Mouse (Mus musculus) myocyte (in vitro differentiated cells): ENCODE results near the gene Ano10. TPM values are rescaled to one million over a fixed set of nuclear protein-coding genes. Genes with fewer than 3 reads are reported as not detected.

Experiments
- H3K27me3 ChIP-seq: one replicate; pipeline ENCODE4 v1.6.1; 2011; ENCODE audit not compliant: control insufficient read depth, insufficient read depth, insufficient read length
- H3K36me3 ChIP-seq: one replicate; pipeline ENCODE4 v1.6.1; 2011; ENCODE audit not compliant: control insufficient read depth, insufficient read depth
- H3K4me2 ChIP-seq: one replicate; pipeline ENCODE4 v1.6.1; 2011; ENCODE audit warnings: low read depth, control low read depth
- H3K4me3 ChIP-seq: one replicate; pipeline ENCODE4 v1.5.1; 2011; ENCODE audit warnings: mild to moderate bottlenecking, control low read depth, moderate library complexity
- H3K79me2 ChIP-seq: one replicate; pipeline ENCODE4 v1.6.1; 2011; ENCODE audit not compliant: control insufficient read depth, insufficient read depth
- H3ac ChIP-seq: one replicate; pipeline ENCODE4 v1.6.1; 2011; ENCODE audit not compliant: control insufficient read depth, insufficient read length
- CEBPB ChIP-seq: IDR thresholded peaks from 2 replicates; pipeline ENCODE4 v1.6.1; 2011; ENCODE audit warnings: mild to moderate bottlenecking, moderate library complexity; ENCODE audit not compliant: poor library complexity, insufficient read depth, severe bottlenecking
- E2F4 ChIP-seq: IDR thresholded peaks from one replicate; pipeline ENCODE4 v1.6.1; 2011; ENCODE audit warnings: mild to moderate bottlenecking, control low read depth, moderate library complexity; ENCODE audit not compliant: insufficient read depth
- MAX ChIP-seq: IDR thresholded peaks from one replicate; pipeline ENCODE4 v1.6.1; 2011; ENCODE audit warnings: low read depth, mild to moderate bottlenecking, control low read depth
- MYOD1 ChIP-seq, 3 experiments: IDR thresholded peaks; one replicate each; pipeline ENCODE4 v1.6.1; 2011; ENCODE audit warnings: control low read depth in 2 of 3, low read depth in 2 of 3, mild to moderate bottlenecking in 2 of 3, moderate library complexity in 1 of 3; ENCODE audit not compliant: insufficient read length in 2 of 3, control insufficient read depth in 1 of 3
- MYOG ChIP-seq, 3 experiments: IDR thresholded peaks; one replicate each; pipeline ENCODE4 v1.6.1; 2011; ENCODE audit warnings: control low read depth in 2 of 3, low read depth in 2 of 3, mild to moderate bottlenecking in 2 of 3; ENCODE audit not compliant: insufficient read length in 2 of 3, control insufficient read depth in 1 of 3, insufficient read depth in 1 of 3
- POLR2A ChIP-seq: IDR thresholded peaks from one replicate; pipeline ENCODE4 v1.6.1; 2011; ENCODE audit warnings: low read depth, mild to moderate bottlenecking, control low read depth, moderate library complexity; ENCODE audit not compliant: insufficient read length
- POLR2AphosphoS2 ChIP-seq: IDR thresholded peaks from one replicate; pipeline ENCODE4 v1.6.1; 2011; ENCODE audit warnings: low read depth, control low read depth; ENCODE audit not compliant: insufficient read length
- REST ChIP-seq: IDR thresholded peaks from one replicate; pipeline ENCODE4 v1.6.1; 2011; ENCODE audit warnings: mild to moderate bottlenecking, control low read depth, moderate library complexity; ENCODE audit not compliant: insufficient read depth, insufficient read length
- SRF ChIP-seq: IDR thresholded peaks from one replicate; pipeline ENCODE4 v1.6.1; 2011; ENCODE audit warnings: low read depth; ENCODE audit not compliant: control insufficient read depth, insufficient read length
- TCF12 ChIP-seq: IDR thresholded peaks from one replicate; pipeline ENCODE4 v1.6.1; 2011; ENCODE audit warnings: mild to moderate bottlenecking, control low read depth; ENCODE audit not compliant: poor library complexity, insufficient read depth, severe bottlenecking
- TCF3 ChIP-seq: IDR thresholded peaks from one replicate; pipeline ENCODE4 v1.6.1; 2011; ENCODE audit warnings: low read depth, control low read depth; ENCODE audit not compliant: insufficient read length
- USF1 ChIP-seq: IDR thresholded peaks from one replicate; pipeline ENCODE4 v1.6.1; 2011; ENCODE audit warnings: low read depth, mild to moderate bottlenecking, control low read depth, moderate library complexity
- polyA plus RNA-seq: library from polyadenylated mRNA; unstranded; fragments of >200 nt; fragmentation: generic; extraction: Trizol; gene quantifications from one replicate; pipeline ENCODE4 v1.2.1, GENCODE M21; 2012; ENCODE audit warnings: missing spikeins

Ano10 gene
- polyA plus RNA-seq, 1 experiment, result 68.7 TPM

DNA sequence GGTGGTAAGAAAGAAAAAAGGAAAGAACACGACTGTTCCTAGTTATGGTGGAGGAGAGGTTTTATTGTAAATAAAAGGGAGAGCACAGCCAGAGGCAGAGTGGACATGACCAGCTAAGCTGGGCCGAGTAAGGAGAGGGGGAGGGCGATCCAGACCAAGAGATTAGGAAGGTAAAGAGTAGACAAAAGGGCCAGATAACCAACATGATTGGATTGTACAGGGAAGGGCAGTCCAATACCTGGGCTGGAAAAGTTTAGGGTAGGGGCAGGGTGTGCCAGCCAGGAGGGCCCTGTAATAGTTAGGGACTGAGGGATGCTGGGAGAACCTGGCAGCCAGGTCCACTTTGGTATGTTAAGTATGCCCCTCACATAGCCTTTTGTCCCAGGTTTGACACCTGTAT, 34.0 kb upstream of the Ano10 start:
- H3K27me3 ChIP-seq, result no peaks in the 10 kb centered on the region
- no peaks in the 10 kb centered on the region for H3K79me2 ChIP-seq
- H3ac ChIP-seq, result no peak overlapping the region
- no peak for TF ChIP-seq E2F4
- TF ChIP-seq SRF, result no peak
- no peak for TF ChIP-seq POLR2A
- no peak for TF ChIP-seq POLR2AphosphoS2
- no peak for TF ChIP-seq MYOD1 (IDR thresholded peaks at IDR 0.05; ENCODE audit: control insufficient read depth in 1 of 3, insufficient read length in 2 of 3, low read depth in 2 of 3)
- no peak for TF ChIP-seq USF1
- no peak for TF ChIP-seq TCF12
- no peak for TF ChIP-seq MAX
- TF ChIP-seq REST, result no peak
- no peak for TF ChIP-seq CEBPB
- no peak for TF ChIP-seq TCF3
- no peak for TF ChIP-seq MYOG (IDR thresholded peaks at IDR 0.05; ENCODE audit: control insufficient read depth in 1 of 3, insufficient read depth in 1 of 3, insufficient read length in 2 of 3, low read depth in 2 of 3)
- H3K4me3 ChIP-seq, result no peak overlapping the region
- H3K4me2 ChIP-seq, result no peak overlapping the region
- no peaks in the 10 kb centered on the region for H3K36me3 ChIP-seq

DNA sequence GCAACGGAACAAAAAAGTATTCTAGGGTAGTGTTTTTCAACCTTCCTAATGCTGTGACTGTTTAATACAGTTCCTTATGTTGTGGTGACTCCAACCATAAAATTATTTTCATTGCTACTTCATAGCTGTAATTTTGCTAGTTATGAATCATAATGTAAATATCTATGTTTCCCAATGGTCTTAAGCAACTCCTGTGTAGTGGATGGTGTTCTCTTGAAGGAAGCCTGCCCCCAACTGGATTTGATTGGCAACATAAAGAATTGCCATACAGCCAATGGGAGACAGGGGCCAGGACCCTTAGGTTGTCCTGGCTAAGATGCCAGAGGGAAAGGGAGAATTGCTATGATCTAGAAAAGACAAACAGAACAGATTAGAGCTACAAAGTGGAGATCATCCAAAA, 31.8 kb upstream of the Ano10 start:
- Histone ChIP-seq H3K27me3 (no peaks in the 10 kb centered on the region), H3ac (no peak overlapping the region), H3K36me3 (no peaks in the 10 kb centered on the region), H3K4me3 (no peak overlapping the region), H3K79me2 (no peaks in the 10 kb centered on the region), H3K4me2 (no peak overlapping the region)
- TF ChIP-seq REST, result no peak
- no peak for TF ChIP-seq SRF
- TF ChIP-seq POLR2AphosphoS2, result no peak
- TF ChIP-seq E2F4, result no peak
- TF ChIP-seq TCF3, result no peak
- TF ChIP-seq TCF12, result no peak
- peak; percentile 64; the same call in 1 of the 2 replicates for TF ChIP-seq CEBPB

DNA sequence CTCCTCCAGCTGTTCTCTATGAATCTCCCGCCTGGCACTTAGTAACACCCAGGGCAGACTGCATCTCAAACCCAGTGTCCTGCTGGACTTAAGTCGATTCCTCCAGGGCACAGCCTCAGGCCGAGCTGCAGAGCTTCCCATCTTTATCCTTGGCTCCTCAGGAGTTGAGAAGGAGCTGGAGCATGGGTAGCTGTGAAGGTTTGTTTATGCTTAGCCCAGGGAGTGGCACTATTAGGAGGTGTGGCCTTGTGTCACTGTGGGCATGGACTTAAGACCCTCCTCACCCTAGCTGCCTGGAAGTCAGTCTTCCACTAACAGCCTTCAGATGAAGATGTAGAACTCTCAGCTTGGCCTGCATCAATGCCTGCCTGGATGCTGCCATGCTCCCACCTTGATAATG, 28.1 kb upstream of the Ano10 start:
- Histone ChIP-seq H3K79me2 (no peaks in the 10 kb centered on the region), H3K27me3 (no peaks in the 10 kb centered on the region), H3K4me3 (no peak overlapping the region), H3K4me2 (no peak overlapping the region), H3K36me3 (no peaks in the 10 kb centered on the region), H3ac (no peak overlapping the region)
- no peak for TF ChIP-seq SRF
- no peak for TF ChIP-seq POLR2A
- TF ChIP-seq REST, result no peak
- TF ChIP-seq MYOG (IDR thresholded peaks at IDR 0.05; ENCODE audit: control insufficient read depth in 1 of 3, insufficient read depth in 1 of 3, insufficient read length in 2 of 3, low read depth in 2 of 3), result no peak
- no peak for TF ChIP-seq MYOD1 (IDR thresholded peaks at IDR 0.05; ENCODE audit: control insufficient read depth in 1 of 3, insufficient read length in 2 of 3, low read depth in 2 of 3)
- TF ChIP-seq TCF3, result no peak
- no peak for TF ChIP-seq E2F4

DNA sequence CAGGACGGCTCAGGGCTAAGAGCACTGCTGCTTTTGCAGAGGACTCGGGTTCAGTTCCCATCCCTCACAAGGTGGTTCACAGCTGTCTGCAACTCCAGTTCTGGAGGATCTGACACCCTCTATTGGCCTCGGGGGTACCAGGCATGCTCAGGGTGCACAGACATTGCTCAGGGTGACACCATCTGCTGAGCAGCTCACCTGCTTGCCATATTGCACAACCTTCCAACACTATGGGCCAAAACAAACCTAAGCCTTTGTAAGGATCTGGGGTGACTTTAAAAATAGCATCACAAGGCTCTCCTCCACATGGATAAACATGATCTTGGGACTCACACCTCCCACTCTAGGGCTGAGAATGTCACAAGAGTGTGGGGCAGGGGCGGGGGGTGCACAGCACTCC, 26.4 kb upstream of the Ano10 start:
- H3K4me2 ChIP-seq, result no peak overlapping the region
- no peaks in the 10 kb centered on the region for H3K36me3 ChIP-seq
- H3K27me3 ChIP-seq, result no peaks in the 10 kb centered on the region
- no peak overlapping the region for H3ac ChIP-seq
- H3K4me3 ChIP-seq, result no peak overlapping the region
- TF ChIP-seq POLR2A (no peak), REST (no peak), CEBPB (peak; percentile 45; the same call in 1 of the 2 replicates), TCF3 (no peak), MYOD1 (IDR thresholded peaks at IDR 0.05; ENCODE audit: control insufficient read depth in 1 of 3, insufficient read length in 2 of 3, low read depth in 2 of 3) (peak in 1 of 3 experiments; percentile 63), POLR2AphosphoS2 (no peak)
- no peaks in the 10 kb centered on the region for H3K79me2 ChIP-seq

DNA sequence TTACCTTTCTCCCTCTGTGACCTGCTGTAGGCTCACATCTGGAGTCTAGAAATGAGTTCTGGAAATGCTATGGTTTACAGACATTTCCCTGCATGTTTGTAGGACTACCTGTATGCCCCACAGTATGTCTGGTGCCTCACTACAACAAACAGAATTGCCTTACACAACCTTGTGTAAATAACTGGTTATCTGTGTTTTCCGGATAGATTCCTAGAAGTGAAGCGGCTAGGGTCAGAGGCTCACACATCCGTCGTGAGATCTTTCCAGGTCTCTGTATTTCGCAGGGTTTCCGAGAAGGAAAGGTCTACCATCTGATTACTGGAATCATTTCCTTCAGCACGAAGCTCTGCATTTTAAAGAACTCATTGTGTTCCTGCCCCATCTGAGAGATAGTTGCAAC, 22.3 kb upstream of the Ano10 start:
- TF ChIP-seq POLR2A (no peak), REST (no peak), CEBPB (no peak)
- no peaks in the 10 kb centered on the region for H3K36me3 ChIP-seq
- no peak overlapping the region for H3ac ChIP-seq
- H3K4me2 ChIP-seq, result no peak overlapping the region
- no peaks in the 10 kb centered on the region for H3K79me2 ChIP-seq
- H3K4me3 ChIP-seq, result no peak overlapping the region
- no peaks in the 10 kb centered on the region for H3K27me3 ChIP-seq
